Mouse (Mus musculus): ENCODE measurements around the gene Wbp1. TPM values are rescaled to one million over a fixed set of nuclear protein-coding genes. Genes with fewer than 3 reads are reported as not detected.
A peak's percentile ranks its signal among the peaks of the same experiment; 100 is the strongest.

The Wbp1 gene
- polyA plus RNA-seq, 1 experiment, result 44.5 TPM

DNA sequence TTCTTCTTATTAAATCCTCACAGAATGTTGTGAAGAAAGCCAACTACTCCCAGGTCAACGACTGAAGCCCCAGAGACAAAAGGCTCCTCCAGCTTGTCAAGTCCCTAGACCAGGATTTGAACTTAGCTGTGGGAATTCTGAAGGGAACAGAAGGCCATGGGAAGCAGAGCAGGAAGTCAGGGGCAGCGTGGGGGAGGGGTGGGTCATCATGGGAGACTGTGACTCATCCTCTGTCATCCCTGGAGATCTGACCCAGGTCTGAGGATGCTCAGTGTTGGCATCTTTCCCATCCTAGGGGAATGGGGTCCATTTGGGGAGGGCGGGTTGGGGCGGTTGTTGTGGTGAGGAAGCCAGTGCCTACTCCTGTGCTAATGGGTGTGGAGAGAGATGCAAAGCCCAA is 20.3 kb upstream of the Wbp1 start:
- Histone ChIP-seq H3K27ac (ENCODE audit: insufficient read depth, low read length) (no peak overlapping the region), H3K4me3 (ENCODE audit: insufficient read depth, low read length) (no peak overlapping the region), H3K4me1 (ENCODE audit: control insufficient read depth, insufficient read depth, low read length) (peaks cover 21% of the 10 kb centered on the region)
- TF ChIP-seq POLR2A (IDR thresholded peaks at IDR 0.05; ENCODE audit: low read depth, low read length) (no peak), CTCF (IDR thresholded peaks at IDR 0.05; ENCODE audit: borderline replicate concordance, insufficient read depth, low read length) (no peak)

DNA sequence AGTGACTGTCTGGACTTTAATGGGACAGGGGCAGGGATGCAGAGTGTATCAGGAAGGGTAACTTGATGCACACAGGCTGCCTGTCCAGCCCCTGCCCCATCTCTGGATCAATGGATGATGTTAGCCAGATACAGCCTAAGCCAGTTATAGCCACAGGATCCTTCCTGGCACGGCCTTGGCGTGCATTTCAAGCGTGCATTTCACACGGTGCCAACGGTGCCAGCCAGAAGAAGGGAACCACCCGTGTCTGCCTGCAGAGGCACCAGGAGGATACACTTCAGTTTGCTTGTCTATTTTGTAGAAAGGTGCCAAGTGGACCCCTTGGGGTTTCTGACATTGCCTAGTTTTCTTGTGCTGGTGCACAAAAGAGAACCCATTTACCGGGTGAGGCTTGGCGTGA is 18.7 kb upstream of the Wbp1 start:
- Histone ChIP-seq H3K27ac (ENCODE audit: insufficient read depth, low read length) (no peak overlapping the region), H3K4me3 (ENCODE audit: insufficient read depth, low read length) (no peak overlapping the region), H3K4me1 (ENCODE audit: control insufficient read depth, insufficient read depth, low read length) (peaks cover 12% of the 10 kb centered on the region; the same call in 1 of the 2 replicates)
- TF ChIP-seq CTCF (IDR thresholded peaks at IDR 0.05; ENCODE audit: borderline replicate concordance, insufficient read depth, low read length), result no peak
- TF ChIP-seq POLR2A (IDR thresholded peaks at IDR 0.05; ENCODE audit: low read depth, low read length), result no peak

DNA sequence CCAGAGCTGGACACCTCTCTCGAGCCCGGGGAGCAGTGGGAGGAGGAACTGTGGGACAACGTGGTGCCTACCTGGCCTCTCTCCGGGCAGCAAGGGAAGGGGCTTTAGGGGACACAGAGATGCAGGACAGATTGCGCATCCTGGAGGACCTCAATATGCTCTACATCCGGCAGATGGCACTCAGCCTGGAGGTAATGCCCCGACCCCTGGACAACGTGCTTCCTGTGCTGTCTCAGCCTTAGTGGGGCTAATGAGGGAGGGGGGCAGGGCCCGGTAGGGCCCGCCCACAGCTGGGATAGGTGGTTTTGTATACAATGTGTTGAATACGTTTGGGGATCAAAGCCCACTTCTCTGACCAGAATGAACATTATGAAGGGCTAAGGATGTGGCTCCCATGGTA is 16.7 kb upstream of the Wbp1 start:
- Histone ChIP-seq H3K4me3 (ENCODE audit: insufficient read depth, low read length) (peak overlapping the region; percentile 33), H3K4me1 (ENCODE audit: control insufficient read depth, insufficient read depth, low read length) (peaks cover 6% of the 10 kb centered on the region; the same call in 1 of the 2 replicates), H3K27ac (ENCODE audit: insufficient read depth, low read length) (peak overlapping the region; percentile 98)
- TF ChIP-seq POLR2A (IDR thresholded peaks at IDR 0.05; ENCODE audit: low read depth, low read length) (no peak; the same call in 1 of the 2 replicates), CTCF (IDR thresholded peaks at IDR 0.05; ENCODE audit: borderline replicate concordance, insufficient read depth, low read length) (peak; percentile 49; the same call in 1 of the 2 replicates)

DNA sequence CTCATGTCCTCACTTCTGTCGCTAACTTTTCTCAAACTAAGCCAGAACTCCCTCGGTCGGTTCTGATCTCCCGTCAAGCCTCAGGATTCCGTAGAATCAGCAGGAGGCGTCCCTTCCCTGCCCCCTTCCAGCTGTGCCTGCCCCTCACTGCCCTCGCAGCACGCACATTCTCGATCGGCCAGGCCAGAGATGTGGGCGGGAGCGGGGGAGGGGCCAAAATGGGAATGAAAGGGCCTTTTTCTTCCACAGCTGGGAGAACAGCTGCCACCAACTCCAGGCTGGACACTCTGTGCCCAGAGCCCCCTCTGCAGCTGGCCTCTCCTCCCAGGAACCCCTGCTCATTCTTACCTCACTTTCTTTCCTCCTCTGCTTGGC is 16.2 kb upstream of the Wbp1 start:
- peaks cover 6% of the 10 kb centered on the region; the same call in 1 of the 2 replicates for H3K4me1 ChIP-seq (ENCODE audit: control insufficient read depth, insufficient read depth, low read length)
- H3K4me3 ChIP-seq (ENCODE audit: insufficient read depth, low read length), result peak overlapping the region; percentile 56
- peak overlapping the region; percentile 98 for H3K27ac ChIP-seq (ENCODE audit: insufficient read depth, low read length)
- no peak for TF ChIP-seq CTCF (IDR thresholded peaks at IDR 0.05; ENCODE audit: borderline replicate concordance, insufficient read depth, low read length)
- TF ChIP-seq POLR2A (IDR thresholded peaks at IDR 0.05; ENCODE audit: low read depth, low read length), result peak; percentile 92

DNA sequence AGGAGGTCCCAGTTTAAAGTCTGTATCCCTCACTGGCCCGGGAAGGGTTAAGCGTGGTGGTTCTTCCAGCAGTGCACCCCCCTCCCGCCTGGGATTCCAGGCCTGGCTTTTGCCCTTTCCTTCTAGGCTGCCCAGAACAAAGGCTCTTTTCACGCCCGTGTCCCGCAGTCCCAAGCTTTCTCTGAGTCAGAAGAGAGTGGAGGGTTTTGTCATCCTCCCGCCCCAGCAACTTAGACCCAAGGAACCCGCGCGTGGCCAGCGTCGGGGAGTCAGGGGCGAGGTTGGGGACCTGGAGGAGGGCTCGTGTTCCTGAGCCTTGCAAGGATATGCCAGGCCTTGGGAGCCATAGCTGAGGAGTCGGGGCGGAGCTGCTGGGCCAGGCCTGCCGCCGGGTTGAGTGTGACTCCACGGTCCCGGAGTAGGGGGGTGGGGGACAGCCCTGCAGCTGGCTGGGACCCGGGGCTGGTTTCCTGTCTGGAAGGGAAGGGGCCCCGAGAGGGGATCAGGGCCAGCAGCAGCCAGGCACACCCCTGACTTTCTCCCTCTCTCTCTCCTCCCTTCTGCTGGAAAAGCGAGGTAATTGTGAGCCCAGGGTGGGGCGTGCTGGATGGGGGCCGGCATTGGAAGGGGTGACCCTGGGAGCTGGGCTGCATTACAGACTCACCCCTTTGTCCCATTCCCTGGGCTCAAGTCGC is 15.7 kb upstream of the Wbp1 start:
- peak overlapping the region; percentile 56 for H3K4me3 ChIP-seq (ENCODE audit: insufficient read depth, low read length)
- TF ChIP-seq CTCF (IDR thresholded peaks at IDR 0.05; ENCODE audit: borderline replicate concordance, insufficient read depth, low read length), result no peak
- TF ChIP-seq POLR2A (IDR thresholded peaks at IDR 0.05; ENCODE audit: low read depth, low read length), result peak; percentile 71; the same call in 1 of the 2 replicates
- H3K27ac ChIP-seq (ENCODE audit: insufficient read depth, low read length), result peak overlapping the region; percentile 98
- peaks cover 6% of the 10 kb centered on the region; the same call in 1 of the 2 replicates for H3K4me1 ChIP-seq (ENCODE audit: control insufficient read depth, insufficient read depth, low read length)

DNA sequence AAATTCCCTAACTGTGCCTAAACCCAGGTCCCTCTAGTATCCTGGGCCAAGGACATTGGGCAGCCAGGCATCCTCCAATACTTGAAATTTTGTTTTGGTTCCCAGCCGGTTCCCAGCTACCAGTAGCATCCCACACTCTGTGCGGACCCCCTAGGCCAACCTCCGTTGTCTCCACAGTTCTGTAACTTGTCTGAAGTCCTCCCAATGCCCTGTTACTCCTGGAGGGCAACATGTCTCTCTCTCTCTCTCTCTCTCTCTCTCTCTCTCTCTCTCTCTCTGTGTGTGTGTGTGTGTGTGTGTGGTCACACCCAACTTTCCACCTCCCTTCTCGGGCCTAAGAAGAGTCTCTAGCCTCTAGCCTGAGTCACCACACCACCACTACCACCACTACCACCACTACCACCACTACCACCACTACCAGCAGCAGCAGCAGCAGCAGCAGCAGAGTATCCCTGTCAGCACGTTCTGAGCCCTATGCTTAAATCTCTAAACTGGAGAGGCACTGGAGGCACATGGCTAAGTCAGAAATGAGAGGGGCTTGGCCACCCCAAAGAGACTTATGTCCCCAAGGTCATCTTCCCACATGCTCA is 15.0 kb upstream of the Wbp1 start:
- H3K4me1 ChIP-seq (ENCODE audit: control insufficient read depth, insufficient read depth, low read length), result peaks cover 6% of the 10 kb centered on the region; the same call in 1 of the 2 replicates
- H3K27ac ChIP-seq (ENCODE audit: insufficient read depth, low read length), result peak overlapping the region; percentile 98
- H3K4me3 ChIP-seq (ENCODE audit: insufficient read depth, low read length), result peak overlapping the region; percentile 56
- peak; percentile 81 for TF ChIP-seq POLR2A (IDR thresholded peaks at IDR 0.05; ENCODE audit: low read depth, low read length)
- TF ChIP-seq CTCF (IDR thresholded peaks at IDR 0.05; ENCODE audit: borderline replicate concordance, insufficient read depth, low read length), result no peak

DNA sequence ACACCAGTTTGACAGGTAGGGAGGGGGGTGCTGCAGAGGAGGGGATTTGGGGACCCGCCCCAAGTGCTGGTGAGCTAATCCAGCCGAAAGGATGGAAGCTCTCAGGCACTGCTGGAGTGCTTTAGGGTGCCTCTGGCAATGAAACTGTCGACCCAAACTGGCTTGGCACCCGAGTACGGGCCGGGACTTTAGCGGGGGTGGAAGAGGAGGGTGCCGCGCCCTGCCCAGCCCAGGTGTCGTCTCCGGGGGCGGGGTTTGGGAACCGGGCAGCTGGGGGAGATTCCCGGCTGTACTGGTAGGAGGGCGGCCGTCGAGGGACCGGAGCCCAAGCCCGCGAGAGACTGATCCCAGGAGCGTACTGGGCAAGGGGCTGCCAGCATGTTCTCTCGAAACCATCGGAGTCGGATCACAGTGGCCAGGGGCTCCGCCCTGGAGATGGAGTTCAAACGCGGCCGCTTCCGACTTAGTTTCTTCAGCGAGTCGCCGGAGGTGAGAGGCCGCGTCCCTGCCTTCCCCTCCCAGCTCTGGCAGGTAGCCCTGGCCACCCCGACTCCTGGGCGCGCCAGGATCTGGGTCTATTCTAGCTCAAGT is 14.3 kb upstream of the Wbp1 start:
- peaks cover 6% of the 10 kb centered on the region; the same call in 1 of the 2 replicates for H3K4me1 ChIP-seq (ENCODE audit: control insufficient read depth, insufficient read depth, low read length)
- no peak for TF ChIP-seq CTCF (IDR thresholded peaks at IDR 0.05; ENCODE audit: borderline replicate concordance, insufficient read depth, low read length)
- peak; percentile 27; the same call in 1 of the 2 replicates for TF ChIP-seq POLR2A (IDR thresholded peaks at IDR 0.05; ENCODE audit: low read depth, low read length)

DNA sequence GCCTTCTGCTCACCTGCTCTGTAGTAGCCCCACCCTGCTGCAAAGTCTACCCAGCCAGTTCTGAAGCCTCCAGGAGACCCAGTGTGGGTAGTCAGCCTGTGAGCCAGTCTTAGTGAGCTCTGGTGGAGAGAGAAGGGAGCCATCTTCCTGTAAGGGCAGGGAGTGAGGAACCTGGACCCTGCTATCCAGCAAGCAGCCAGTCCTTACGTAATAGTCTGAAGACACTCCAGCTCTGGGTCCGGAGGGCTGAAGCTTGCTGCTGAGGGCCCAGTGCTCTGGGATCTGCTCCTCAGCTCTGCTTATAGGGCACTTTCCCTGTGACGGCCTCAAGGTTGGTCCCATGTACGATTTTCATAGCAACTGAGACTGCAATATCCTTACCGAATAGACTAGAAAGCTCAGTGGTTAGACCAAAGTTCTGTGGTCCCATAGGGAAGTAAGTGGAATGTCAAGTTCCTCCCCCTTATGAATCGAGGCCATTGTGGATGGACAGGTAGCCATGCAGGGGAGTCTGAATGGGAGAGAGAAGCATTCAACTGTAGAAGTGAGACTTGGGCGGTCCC is 13.7 kb upstream of the Wbp1 start, which contains the start of gene Rtkn:
Gene Rtkn (plus strand): TSS at position 513 of the 563 bp plus-strand sequence.
- 0 out of 2 replicates have a peak, but pooled peaks have one; percentile 2 for TF ChIP-seq POLR2A (IDR thresholded peaks at IDR 0.05; ENCODE audit: low read depth, low read length)
- no peak for TF ChIP-seq CTCF (IDR thresholded peaks at IDR 0.05; ENCODE audit: borderline replicate concordance, insufficient read depth, low read length)
- Histone ChIP-seq H3K4me3 (ENCODE audit: insufficient read depth, low read length) (peak within 1 kb of the TSS; percentile 56), H3K27ac (ENCODE audit: insufficient read depth, low read length) (peak within 1 kb of the TSS; percentile 98), H3K4me1 (ENCODE audit: control insufficient read depth, insufficient read depth, low read length) (peaks cover 6% of the 10 kb centered on the region; the same call in 1 of the 2 replicates)

More for the DNA sequence above, 14.3 kb upstream of the Wbp1 start:
- H3K4me3 ChIP-seq (ENCODE audit: insufficient read depth, low read length), result peak overlapping the region; percentile 56
- peak overlapping the region; percentile 98 for H3K27ac ChIP-seq (ENCODE audit: insufficient read depth, low read length)

DNA sequence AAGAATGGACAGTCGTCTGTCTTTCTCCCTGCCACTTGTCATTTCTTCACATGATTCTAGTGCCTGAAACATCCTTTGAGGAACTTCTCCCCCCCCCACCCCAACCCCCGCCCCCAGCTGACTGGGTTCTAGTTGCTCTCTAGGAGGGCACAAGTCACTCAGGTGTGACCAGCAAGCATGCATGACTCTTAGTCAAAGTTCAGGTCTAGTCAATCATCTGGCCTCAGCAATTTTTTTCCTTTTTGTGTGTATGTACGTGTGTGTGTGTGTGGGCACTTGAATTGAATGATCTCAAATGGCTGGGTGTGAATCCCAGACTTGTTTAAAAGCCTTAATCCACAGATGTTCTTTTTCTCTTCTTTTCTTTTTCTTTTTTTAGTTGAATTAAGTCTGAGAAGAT is 12.9 kb upstream of the Wbp1 start:
- TF ChIP-seq CTCF (IDR thresholded peaks at IDR 0.05; ENCODE audit: borderline replicate concordance, insufficient read depth, low read length) (no peak), POLR2A (IDR thresholded peaks at IDR 0.05; ENCODE audit: low read depth, low read length) (no peak)
- no peak overlapping the region for H3K4me3 ChIP-seq (ENCODE audit: insufficient read depth, low read length)
- no peak overlapping the region for H3K27ac ChIP-seq (ENCODE audit: insufficient read depth, low read length)
- peaks cover 6% of the 10 kb centered on the region; the same call in 1 of the 2 replicates for H3K4me1 ChIP-seq (ENCODE audit: control insufficient read depth, insufficient read depth, low read length)
